Mouse (Mus musculus) CH12.LX (cell line): ENCODE measurements around the gene Lyl1.

Experiments used
- CTCF ChIP-seq, 2 experiments: IDR thresholded peaks in 1 of 2; conservative IDR thresholded peaks in 1 of 2; 2 replicates each; pipeline ENCODE4 v1.5.1; 2011 to 2012; ENCODE audit warnings: low read depth in 2 of 2, low read length in 2 of 2, improper control_type of control experiment in 1 of 2, inconsistent platforms in 1 of 2, mild to moderate bottlenecking in 1 of 2, moderate library complexity in 1 of 2
- E2F4 ChIP-seq: IDR thresholded peaks from 2 replicates; pipeline ENCODE4 v1.6.1; 2011; ENCODE audit warnings: low read depth, low read length, improper control_type of control experiment; ENCODE audit not compliant: insufficient replicate concordance
- MXI1 ChIP-seq: IDR thresholded peaks from 2 replicates; pipeline ENCODE4 v1.6.1; 2011; ENCODE audit warnings: mild to moderate bottlenecking, low read depth, low read length, improper control_type of control experiment
- POLR2A ChIP-seq: IDR thresholded peaks from 2 replicates; pipeline ENCODE4 v1.6.1; 2011; ENCODE audit warnings: low read depth, mild to moderate bottlenecking, improper control_type of control experiment, low read length
- RCOR1 ChIP-seq: conservative IDR thresholded peaks from 2 replicates; pipeline ENCODE4 v1.6.1; 2012; ENCODE audit warnings: low read depth, mild to moderate bottlenecking, inconsistent platforms, low read length, improper control_type of control experiment
- TBP ChIP-seq: conservative IDR thresholded peaks from 2 replicates; pipeline ENCODE4 v1.6.1; 2011; ENCODE audit warnings: low read depth, low read length, improper control_type of control experiment
- USF1 ChIP-seq: IDR thresholded peaks from 2 replicates; pipeline ENCODE4 v1.6.1; 2014; ENCODE audit warnings: low read depth, mild to moderate bottlenecking, inconsistent platforms, low read length, improper control_type of control experiment
- ZNF384 ChIP-seq: IDR thresholded peaks from 2 replicates; pipeline ENCODE4 v1.6.1; 2012; ENCODE audit warnings: low read depth, low read length, improper control_type of control experiment, inconsistent platforms

- no peak for TF ChIP-seq CTCF (conservative IDR thresholded peaks at IDR 0.05 in 1 of 2, IDR thresholded peaks at IDR 0.05 in 1 of 2; ENCODE audit: low read depth in 2 of 2, low read length in 2 of 2)
- TF ChIP-seq USF1 = no peak
- TF ChIP-seq TBP = no peak
- no peak for TF ChIP-seq POLR2A
- TF ChIP-seq RCOR1 = no peak
- no peak for TF ChIP-seq MXI1
- no peak for TF ChIP-seq E2F4
- TF ChIP-seq ZNF384 = no peak
Measured at GRCm38 (mm10) chr8:84718959-84719690, 17.9 kb downstream of the Lyl1 start.
